In genomic region chr12:112596891-112597500, GRCm38 (mm10) we compare ENCODE assay signal across 20 mouse cellular contexts. TPM values are rescaled to one million over a fixed set of nuclear protein-coding genes. Genes with fewer than 3 reads are reported as not detected.
DNase-seq lines count a peak whose midpoint lies in the region; ATAC-seq and TF ChIP-seq lines count a peak whose summit lies in the region.
"Had no signal": no experiment of that assay in that cellular context is flagged by ENCODE, and none has a peak within 500 bp of the region (broad histone marks: within the 10 kb centered on the region; RNA-seq: fewer than 3 reads in every experiment).

No protein-coding gene starts in this region.

- no peaks in the 10 kb centered on the region for H3K27me3 ChIP-seq in embryonic facial prominence, embryonic 13.5 days
- H3K27me3 ChIP-seq in embryonic facial prominence, embryonic 10.5 days (replicated peaks; ENCODE audit: low read depth, poor library complexity, severe bottlenecking) = no peaks in the 10 kb centered on the region
- H3K27me3 ChIP-seq: forebrain, embryonic 13.5 days; hindbrain, embryonic 15.5 days; Patski had no signal

- H3K4me3 ChIP-seq in embryonic facial prominence, embryonic 13.5 days = no peak overlapping the region
- H3K4me3 ChIP-seq in embryonic facial prominence, embryonic 10.5 days = no peak overlapping the region
- H3K4me3 ChIP-seq in left cerebral cortex, adult 2 months = no peak overlapping the region
- H3K4me3 ChIP-seq: forebrain, embryonic 13.5 days; heart, adult 2 months; heart, embryonic 12.5 days; hindbrain, embryonic 15.5 days had no signal

- ATAC-seq in embryonic facial prominence, embryonic 13.5 days (ENCODE audit: insufficient number of reproducible peaks, insufficient read depth, low FRiP score, low TSS enrichment, low read depth) = no peak
- ATAC-seq: activated CD4-positive, CD25-positive, alpha-beta regulatory T cell, adult 4 months; CD4-positive, CD25-positive, alpha-beta regulatory T cell, adult 4 months; forebrain, embryonic 13.5 days; Patski had no signal

- no peaks in the 10 kb centered on the region for H3K9me3 ChIP-seq in embryonic facial prominence, embryonic 13.5 days
- no peaks in the 10 kb centered on the region for H3K9me3 ChIP-seq in embryonic facial prominence, embryonic 10.5 days
- H3K9me3 ChIP-seq: forebrain, embryonic 13.5 days; G1E; heart, embryonic 12.5 days; hindbrain, embryonic 15.5 days had no signal

- H3K4me2 ChIP-seq in embryonic facial prominence, embryonic 13.5 days = no peak overlapping the region
- H3K4me2 ChIP-seq: forebrain, embryonic 13.5 days; heart, embryonic 12.5 days; hindbrain, embryonic 15.5 days had no signal

- TF ChIP-seq CTCF in left cerebral cortex, adult 2 months (IDR thresholded peaks at IDR 0.05) = no peak

- no peak overlapping the region for H3K9ac ChIP-seq in embryonic facial prominence, embryonic 13.5 days
- H3K9ac ChIP-seq: forebrain, embryonic 13.5 days; forebrain, postnatal 0 days; heart, embryonic 12.5 days; hindbrain, embryonic 15.5 days had no signal

- H3K4me1 ChIP-seq in embryonic facial prominence, embryonic 13.5 days = peaks cover 50% of the 10 kb centered on the region
- H3K4me1 ChIP-seq in embryonic facial prominence, embryonic 10.5 days = peaks cover 61% of the 10 kb centered on the region

- no peak for DNase-seq in embryonic facial prominence, embryonic 10.5 days (ENCODE audit: low spot score)
- DNase-seq in left cerebral cortex, adult 2 months (ENCODE audit: extremely low spot score in 1 of 2, low spot score in 2 of 2) = no peak
- DNase-seq in left cerebral cortex, adult 11 months (ENCODE audit: low spot score) = no peak
- peak; percentile 5 for DNase-seq in right cerebral cortex, postnatal 14 days
- DNase-seq in right cerebral cortex, adult 2 months (ENCODE audit: low spot score in 2 of 2) = no peak
- DNase-seq in kidney, postnatal 4 days = no peak
- no peak for DNase-seq in lung, postnatal 36 days
- DNase-seq: B cell, adult 2 months; cerebellum, adult 9-11 months; forebrain, postnatal 0 days; heart, adult 2 months; heart, postnatal 36 days had no signal

- intact Hi-C loops in left cerebral cortex, adult 2 months (cut with DNase I) = no loop called here

- peaks cover 13% of the 10 kb centered on the region for H3K36me3 ChIP-seq in embryonic facial prominence, embryonic 13.5 days
- no peaks in the 10 kb centered on the region for H3K36me3 ChIP-seq in embryonic facial prominence, embryonic 10.5 days (replicated peaks)
- H3K36me3 ChIP-seq: hindbrain, embryonic 15.5 days had no signal

- 69% methylated on average over 14 of the region's 14 CpGs for WGBS in embryonic facial prominence, embryonic 13.5 days
- 74% methylated on average over 14 of the region's 14 CpGs for WGBS in embryonic facial prominence, embryonic 10.5 days

- H3K27ac ChIP-seq in embryonic facial prominence, embryonic 13.5 days = peak overlapping the region; percentile 33; the same call in 1 of the 2 replicates
- H3K27ac ChIP-seq in embryonic facial prominence, embryonic 10.5 days (replicated peaks) = no peak overlapping the region
- peak overlapping the region; percentile 4; the same call in 1 of the 2 replicates for H3K27ac ChIP-seq in left cerebral cortex, adult 2 months
- H3K27ac ChIP-seq: forebrain, embryonic 13.5 days; hindbrain, embryonic 15.5 days had no signal

RNA-seq across cellular contexts. Expression of gene Inf2, which starts 8.4 kb away (rescaled TPM):
- polyA plus RNA-seq in embryonic facial prominence, embryonic 13.5 days (2015; fragmentation: Nextera tagmentation; extraction: Ambion mirVana) = 4.8 and 7.3 TPM in 2 replicates
- polyA plus RNA-seq in embryonic facial prominence, embryonic 10.5 days (2016; fragmentation: Nextera tagmentation; extraction: Ambion mirVana) = 1.5 and 1.7 TPM in 2 replicates
- total RNA-seq in left cerebral cortex, adult 2 months (2021) = 100 to 1,000 TPM; 131 to 151 TPM

RNA-seq across cellular contexts. Expression of gene Adssl1, which starts 22.8 kb away (rescaled TPM):
- polyA plus RNA-seq in embryonic facial prominence, embryonic 13.5 days (2015; fragmentation: Nextera tagmentation; extraction: Ambion mirVana) = 4.3 and 4.4 TPM in 2 replicates
- polyA plus RNA-seq in embryonic facial prominence, embryonic 10.5 days (2016; fragmentation: Nextera tagmentation; extraction: Ambion mirVana) = 4.0 and 4.3 TPM in 2 replicates
- 10 to 100 TPM; 16.2 to 16.5 TPM for total RNA-seq in left cerebral cortex, adult 2 months (2021)
- total RNA-seq: G1E had no signal

RNA-seq across cellular contexts. Expression of gene Siva1, which starts 47.5 kb away (rescaled TPM):
- polyA plus RNA-seq in embryonic facial prominence, embryonic 13.5 days (2015; fragmentation: Nextera tagmentation; extraction: Ambion mirVana) = 249 and 252 TPM in 2 replicates
- 332 TPM in 2 replicates for polyA plus RNA-seq in embryonic facial prominence, embryonic 10.5 days (2016; fragmentation: Nextera tagmentation; extraction: Ambion mirVana)
- 10 to 100 TPM; 19.7 to 21.5 TPM for total RNA-seq in left cerebral cortex, adult 2 months (2021)
